Mouse (Mus musculus): ENCODE measurements around the gene Gmip. TPM values are rescaled to one million over a fixed set of nuclear protein-coding genes. Genes with fewer than 3 reads are reported as not detected.

Gene Gmip
- total RNA-seq, 2 experiments from 2014 or later = 3.5 to 3.8 TPM

DNA sequence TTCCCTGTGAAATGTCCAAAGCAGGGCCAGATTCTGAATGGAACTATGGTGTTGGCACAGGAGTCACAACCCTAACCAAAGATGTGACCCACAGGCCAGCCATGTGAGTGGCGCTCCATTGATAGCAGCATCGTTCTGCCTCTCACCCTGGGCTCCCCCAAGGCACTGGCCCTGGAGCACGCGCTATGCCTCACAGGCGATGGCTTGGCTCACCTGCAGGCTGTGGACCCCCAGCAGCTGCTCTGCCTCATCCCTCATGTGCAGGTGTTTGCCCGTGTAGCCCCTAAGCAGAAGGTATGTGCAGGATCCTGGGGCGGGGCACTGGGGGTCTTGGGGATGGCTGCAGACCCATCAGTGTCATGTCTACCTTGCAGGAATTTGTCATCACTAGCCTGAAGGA lies 5.1 kb upstream of the Gmip start:
- DNase-seq (ENCODE audit: low spot score) = no peak

DNA sequence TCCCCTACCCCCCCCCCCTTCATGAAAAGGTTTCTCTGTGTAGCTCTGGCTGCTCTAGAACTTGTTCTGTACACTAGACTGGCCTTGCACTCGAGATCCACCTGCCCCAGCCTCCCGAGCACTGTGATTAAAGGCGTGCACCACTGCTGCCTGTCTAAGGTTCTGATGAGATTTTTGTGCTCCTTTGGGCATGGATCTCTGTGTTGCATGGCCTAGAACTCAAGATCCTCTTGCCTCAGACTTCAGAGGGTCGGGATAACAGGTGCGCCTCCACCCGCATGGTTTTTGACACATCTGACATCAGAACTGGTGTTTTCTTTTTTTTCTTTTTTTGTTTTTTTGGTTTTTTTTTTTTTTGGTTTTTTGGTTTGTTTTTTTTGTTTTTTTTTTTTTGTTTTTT lies 3.9 kb upstream of the Gmip start:
- no peak for DNase-seq (ENCODE audit: low spot score)

DNA sequence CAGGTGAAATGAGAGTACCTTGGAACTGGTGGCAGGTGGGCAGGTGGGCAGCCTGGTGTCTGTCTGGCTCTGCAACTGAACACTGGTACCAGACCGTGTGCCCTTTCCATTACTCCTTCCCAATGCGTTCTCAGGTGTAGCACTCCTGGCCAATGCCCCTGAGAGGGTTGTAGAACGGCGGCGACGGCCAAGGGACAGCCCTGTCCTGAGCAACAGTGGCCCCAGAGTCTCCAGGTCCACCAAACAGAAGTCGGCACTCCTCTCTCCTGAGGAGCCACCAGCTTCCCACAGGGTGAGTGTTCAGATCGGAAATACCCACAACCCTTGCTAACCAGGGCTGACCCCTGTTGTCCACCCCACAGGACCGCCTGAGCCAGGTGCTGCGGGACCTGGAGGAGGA lies 3.4 kb upstream of the Gmip start:
- DNase-seq (ENCODE audit: low spot score) = no peak

DNA sequence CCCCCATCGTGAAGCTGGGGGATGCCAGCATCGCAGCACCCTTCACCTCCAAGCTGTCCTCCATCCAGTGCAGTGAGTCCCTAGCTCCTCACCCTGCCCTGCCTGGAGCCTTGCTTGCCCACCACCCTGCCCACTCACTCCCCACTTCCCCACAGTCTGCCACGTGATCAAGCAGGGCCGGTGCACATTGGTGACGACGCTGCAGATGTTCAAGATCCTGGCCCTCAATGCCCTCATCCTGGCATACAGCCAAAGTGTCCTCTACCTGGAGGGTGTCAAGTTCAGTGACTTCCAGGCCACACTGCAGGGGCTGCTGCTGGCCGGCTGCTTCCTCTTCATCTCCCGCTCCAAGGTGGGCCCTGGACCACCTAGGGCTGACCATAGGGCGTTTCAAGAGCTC lies 3.0 kb upstream of the Gmip start:
- DNase-seq (ENCODE audit: low spot score) = no peak

DNA sequence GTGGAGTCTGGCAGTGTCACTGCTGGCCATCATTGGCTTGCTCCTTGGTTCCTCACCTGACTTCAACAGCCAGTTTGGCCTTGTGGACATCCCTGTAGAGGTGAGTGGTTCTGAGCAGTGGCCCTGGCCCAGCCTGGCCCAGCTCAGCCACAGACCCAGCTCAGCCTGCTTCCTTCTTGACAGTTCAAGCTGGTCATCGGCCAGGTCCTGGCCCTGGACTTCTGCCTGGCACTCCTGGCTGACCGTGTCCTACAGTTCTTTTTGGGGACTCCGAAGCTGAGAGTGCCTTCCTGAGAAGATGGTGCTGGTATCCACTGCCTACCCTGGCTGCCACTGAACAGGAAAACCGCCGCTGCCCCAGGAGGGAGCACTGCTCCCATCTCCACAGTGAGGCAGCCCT lies 1.2 kb upstream of the Gmip start:
- DNase-seq (ENCODE audit: low spot score) = no peak

DNA sequence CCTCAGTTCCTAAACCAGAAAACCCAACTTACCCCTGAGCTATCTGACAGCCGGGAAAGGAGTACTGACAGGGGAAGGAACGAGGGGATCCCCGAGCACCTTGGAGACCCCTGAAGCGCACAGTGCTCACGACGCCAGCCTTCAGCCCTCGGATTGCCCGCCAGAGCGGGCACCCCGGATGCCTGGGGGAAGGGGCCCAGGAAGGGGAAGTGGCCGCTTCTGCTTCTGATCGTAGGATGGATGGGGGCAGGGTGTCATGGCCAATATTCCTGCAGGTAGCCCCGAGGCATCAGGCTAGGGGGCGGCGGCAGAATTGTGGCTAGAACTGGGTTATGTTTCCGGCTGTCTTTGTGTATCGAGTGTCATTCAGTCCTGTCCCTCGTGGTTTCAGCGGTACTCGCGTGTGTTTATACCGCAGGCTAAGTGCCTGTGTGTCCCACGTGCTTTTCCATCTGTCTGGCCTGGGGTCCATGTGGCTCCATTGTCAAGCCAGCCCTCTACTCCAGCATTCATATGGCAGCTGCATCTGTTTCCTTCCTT lies 455 bp downstream of the Gmip start:
- no peak for DNase-seq (ENCODE audit: low spot score)

DNA sequence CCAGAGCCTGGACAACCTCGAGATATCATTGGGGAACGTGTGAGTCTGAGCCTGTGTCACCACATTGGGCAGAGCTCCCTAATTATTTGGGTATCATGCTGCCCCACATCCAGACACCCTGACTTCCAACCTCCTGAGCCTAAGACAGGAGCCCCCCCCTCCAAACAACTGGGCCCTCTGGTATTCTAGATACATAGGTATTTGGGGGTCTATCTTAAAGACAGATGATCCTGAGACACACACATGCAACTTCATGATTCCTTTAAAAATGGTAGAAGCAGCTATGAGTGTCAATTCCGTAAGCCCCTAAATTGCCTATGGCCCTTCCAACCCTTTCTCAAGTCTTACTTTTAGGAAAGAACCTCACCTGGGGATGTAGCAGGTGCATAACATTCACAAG lies 1.3 kb downstream of the Gmip start:
- DNase-seq (ENCODE audit: low spot score) = no peak

DNA sequence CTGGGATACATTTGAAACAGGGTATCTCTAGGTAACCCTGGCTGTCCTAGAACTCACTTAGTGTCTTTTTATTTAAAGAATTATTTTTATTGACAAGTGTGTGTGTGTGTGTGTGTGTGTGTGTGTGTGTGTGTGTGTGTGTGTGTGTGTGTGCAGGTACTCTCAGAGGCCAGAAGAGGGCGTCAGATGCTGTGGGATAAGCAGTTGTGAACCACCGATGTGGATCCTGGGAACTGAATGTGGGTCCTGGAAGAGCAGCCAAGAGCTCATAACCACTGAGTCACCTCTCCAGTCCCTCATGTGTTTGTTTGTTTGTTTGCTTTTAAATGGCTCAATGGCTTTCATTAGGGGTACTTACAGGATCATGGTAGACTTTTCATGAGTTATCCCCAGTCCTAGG lies 6.4 kb downstream of the Gmip start:
- DNase-seq (ENCODE audit: low spot score) = no peak

DNA sequence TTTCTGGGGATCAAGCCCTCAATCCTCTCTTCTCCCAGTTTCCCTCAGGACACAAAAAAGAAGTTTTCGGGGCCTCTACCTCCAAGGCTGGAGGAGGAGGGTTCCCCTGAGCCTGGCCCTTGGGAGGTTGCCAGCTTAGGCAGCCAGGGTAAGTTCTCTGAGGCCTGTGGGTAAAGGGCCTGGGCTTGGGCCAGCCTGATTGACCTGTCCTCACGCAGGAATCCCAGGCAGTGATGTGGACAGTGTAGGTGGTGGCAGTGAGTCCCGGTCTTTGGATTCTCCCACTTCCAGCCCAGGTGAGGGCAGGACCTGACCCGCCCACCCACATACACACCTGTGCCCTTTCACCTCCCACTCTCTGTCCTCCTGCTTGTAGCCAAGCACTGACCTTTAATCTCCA lies 6.9 kb downstream of the Gmip start:
- no peak for DNase-seq (ENCODE audit: low spot score)

DNA sequence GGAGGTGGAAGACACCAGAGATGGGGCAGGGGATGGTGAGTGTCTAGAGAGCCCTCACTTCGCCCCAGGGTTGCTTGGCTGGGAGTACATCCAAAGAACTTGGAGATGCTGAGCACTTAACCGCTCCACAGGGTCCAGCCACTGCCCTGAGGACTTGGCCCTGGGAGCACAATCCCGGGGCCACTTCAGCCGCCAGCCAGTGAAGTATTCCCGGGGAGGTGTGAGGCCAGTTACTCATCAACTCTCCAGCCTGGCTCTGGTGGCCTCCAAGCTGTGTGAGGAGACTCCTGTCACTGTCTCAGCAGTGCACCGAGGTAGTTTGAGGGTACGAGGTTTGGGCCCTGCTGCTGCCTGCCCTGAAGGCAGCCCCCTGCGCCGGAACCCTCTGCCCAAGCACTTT lies 12.0 kb downstream of the Gmip start:
- DNase-seq (ENCODE audit: low spot score) = no peak

DNA sequence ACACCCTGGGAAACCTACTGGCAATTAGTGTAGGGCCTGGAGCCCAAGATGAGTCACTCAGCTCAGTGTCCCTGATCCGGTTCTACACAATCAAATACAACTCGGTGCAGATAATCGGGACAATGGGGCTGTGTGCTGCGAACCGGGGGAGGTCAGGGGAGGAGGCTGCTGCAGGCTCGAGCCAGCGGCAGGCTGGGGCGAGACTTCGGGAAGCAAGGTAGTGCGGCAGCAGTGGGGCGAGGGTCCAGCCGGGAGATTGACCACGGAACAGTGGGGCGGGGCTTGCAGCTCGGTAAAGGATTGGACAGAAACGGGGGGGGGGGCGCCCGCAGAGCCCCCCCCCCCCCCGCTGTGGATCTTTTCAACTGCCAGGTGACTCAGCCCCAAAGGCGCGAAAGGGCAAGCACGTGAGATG lies 13.5 kb downstream of the Gmip start:
- no peak for DNase-seq (ENCODE audit: low spot score)

DNA sequence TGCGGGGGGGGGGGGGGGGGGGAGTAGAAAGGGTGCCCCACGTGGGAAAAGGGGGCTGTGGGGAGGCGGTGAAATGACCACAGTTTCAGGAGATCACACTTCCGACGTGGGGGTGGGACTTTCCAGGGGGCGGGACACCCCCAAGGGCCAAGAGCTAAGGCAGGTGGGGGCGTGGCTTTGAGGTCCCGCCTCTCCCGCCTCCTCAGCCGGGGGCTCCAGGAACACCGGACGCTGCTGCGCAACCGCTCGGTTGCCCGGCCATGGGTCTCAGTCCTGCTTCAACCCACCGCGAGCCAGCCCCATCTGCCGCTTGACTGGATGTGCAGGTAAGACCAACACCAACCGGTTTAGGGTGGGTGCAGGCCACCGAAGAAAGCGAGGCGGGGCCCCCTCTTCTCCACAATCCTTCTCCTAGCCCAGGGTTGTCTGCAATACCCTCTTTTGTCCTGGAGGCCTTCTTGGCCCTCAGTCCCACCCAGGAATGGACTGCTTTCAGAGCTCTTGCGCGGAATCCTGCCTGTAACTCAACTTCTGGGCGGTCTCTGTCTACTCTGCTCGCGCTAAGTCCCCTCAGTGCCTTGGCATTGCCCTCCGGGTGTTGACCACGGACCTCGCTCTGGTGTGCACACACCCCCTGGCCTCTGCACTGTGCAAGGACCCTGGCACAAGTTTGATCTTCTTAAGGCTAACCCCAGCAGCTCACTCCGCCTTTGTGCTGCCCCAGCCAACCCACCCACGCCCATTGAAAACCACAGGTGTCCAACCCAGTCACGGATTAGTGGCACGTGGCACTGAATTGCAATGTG lies 14.1 kb downstream of the Gmip start, which contains the start of gene Lpar2:
Lpar2 (plus strand) TSS at position 44 of the 806 bp plus-strand sequence.
- DNase-seq (ENCODE audit: low spot score) = no peak

DNA sequence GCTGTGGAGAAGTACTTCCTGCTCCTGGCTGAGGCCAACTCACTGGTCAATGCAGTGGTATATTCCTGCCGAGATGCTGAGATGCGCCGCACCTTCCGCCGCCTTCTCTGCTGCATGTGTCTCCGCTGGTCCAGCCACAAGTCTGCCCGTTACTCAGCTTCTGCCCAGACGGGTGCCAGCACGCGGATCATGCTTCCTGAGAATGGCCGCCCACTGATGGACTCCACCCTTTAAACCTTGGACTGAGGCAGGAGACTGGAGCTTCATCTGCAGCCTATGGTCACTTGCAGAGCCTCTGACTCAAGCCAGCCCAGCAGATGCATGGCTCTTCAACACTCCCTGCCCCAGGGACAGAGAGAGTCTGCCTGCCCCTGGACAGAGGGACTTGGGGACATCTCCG lies 17.9 kb downstream of the Gmip start:
- no peak for DNase-seq (ENCODE audit: low spot score)

DNA sequence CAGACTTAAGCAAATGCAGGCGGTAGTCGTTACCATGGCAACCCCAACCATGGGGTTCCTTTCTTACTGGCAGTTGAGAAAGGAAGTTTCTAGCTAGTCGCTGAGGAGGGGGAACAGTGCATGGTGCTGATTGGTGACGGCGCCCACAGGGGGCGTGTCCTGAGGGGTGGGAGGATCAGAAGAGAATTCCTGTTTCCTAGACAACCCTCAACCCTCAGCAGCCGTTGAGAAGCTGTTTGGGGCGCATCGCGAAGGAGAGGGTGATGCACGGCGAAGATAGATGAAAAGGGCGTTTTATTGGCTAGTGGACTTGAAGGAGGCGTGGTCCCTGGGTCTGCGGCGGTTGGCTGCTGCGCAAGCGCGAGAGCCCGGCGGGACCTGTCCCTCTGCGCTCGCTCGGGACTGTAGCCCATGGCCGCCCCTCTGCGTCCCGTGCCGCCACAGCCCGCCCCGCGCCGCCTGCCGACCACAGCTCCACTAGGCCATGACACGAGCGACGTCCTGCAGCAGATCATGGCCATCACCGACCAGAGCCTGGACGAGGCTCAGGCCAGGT lies 23.9 kb downstream of the Gmip start, which contains the start of gene Pbx4:
Pbx4 (plus strand) TSS at position 194 of the 556 bp plus-strand sequence.
- DNase-seq (ENCODE audit: low spot score) = peak; percentile 57

DNA sequence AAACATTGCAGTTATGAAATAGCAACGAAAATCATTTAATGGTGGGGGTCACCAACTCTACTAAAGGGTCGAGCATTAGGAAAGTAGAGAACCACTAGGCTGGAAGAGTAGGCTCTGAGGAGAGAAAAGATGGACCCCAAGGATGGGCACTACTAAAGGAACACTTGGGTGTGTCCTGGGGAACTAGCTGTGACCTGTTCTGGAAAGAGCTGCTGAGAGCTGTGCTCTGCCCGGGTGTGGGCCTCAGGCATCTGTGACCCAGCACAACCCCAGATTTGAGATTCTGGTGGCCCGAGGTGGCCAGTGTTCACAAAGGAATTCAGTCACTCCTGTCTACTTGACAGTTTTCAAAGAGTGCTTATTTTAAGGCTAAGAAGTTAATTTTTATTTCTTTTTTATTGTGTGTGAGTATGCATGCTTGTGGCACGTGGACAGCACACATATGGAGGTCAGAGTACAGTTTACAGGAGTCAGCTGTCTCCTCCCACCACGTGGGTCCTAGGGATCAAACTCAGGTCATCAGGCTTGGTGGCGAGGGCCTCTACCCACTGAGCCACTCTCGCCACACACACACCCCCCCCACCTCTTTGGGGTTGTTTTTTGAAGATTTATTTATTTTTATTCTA lies 28.7 kb downstream of the Gmip start:
- DNase-seq (ENCODE audit: low spot score) = no peak

DNA sequence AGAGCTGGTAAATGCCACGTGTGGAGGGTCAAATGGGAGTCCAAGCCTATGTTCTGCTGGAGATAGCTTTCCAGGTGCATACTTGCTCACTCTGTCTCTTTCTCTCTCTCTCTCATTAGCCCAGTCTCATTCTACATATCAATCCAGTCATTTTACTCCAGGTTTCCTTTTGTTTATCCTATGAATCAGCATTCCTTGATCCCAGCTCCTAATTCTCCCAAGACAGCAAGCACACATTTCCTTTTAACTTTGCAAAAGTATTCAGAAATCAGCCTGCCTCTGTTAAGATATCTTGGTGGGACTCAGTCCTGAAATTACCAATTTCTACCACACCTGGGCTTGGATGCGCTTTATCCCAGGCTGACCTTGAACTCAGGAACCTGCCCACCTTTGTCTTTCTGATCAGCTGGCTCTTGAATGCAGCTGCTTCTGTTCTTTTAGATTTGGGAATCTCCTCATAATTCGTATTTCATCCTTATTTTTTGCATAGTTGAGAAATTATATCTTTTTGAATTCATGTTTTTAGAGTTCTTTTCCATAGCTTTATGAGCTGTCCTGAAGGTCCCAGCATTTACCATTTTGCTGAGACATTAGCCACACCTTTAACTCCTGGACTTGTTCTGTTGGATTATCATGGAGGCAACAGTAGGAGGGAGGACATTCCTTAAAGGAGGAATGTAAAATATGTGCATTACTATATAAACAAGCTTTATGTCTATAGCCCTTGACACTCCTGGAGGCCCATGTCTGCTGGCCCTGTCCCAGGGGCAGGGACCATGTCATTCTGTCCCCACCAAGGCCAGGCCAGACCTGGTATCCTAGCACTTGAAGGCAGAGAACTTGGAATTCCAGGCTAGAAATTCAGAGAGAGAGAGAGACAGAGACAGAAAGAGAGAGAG lies 38.9 kb downstream of the Gmip start:
- DNase-seq (ENCODE audit: low spot score) = no peak

DNA sequence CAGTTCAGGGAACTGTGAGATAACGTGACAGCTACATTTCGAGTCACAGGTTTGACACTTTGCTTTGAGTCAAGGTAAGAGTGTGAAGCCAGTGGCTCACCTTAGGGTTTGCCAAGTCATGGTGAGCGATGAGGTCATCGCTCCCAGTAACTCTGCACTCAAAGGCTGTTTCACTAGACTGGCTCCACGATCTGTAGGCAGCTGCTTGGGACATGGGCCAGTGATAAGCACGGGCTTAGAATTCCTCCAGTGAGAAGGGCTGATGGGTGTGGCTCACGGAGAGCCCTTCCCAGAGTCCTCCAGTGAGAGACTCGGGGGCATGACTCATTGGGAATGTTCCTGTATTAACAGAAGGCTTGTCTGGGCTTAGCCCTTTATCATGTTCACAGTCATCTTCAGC lies 40.5 kb downstream of the Gmip start:
- peak; percentile 18 for DNase-seq (ENCODE audit: low spot score)

DNA sequence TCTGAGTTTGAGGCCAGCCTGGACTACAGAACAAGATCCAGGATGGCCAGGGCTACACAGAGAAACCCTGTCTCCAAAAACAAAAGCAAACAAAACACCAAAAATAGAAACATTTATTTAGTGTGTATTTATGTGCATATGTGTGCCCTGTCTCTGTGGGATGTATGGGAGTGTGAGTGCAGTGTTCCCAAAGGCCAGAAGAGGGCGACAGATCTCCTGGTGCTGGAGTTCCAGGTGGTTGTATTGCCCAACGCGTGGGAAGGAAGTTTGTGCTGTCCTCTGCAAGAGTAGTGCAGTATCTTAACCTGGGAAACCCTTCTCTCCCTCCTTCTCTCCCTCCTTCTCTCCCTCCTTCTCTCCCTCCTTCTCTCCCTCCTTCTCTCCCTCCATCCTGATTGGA lies 41.4 kb downstream of the Gmip start:
- no peak for DNase-seq (ENCODE audit: low spot score)

DNA sequence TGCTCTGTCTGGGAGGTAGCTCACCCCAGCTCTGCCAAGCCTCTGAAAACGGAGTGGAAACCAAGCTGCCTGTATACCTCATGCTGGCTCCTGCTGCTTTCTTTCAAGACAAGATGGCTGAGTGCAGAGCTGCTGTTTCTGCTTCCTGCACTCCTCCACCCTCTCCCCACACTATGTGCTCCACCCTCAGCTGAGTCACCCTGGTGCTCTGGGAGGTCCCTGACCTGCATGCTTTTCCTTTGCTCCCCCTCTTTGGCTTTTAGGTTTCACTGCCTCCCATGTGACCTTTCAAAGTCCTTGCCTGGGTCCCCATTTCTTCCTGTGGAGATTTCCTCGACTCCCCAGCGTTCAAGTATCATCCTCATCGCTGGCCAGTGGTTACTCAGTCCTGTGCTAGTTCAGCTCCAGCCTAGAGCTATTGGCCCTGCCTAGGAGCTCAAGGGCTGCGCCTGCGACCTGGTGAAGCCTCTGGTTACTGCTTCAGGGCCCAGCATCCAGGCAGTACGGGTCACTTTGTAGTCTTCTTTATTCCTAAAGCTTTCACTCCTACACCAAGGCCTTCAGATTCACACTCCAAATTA lies 42.5 kb downstream of the Gmip start:
- DNase-seq (ENCODE audit: low spot score) = no peak

DNA sequence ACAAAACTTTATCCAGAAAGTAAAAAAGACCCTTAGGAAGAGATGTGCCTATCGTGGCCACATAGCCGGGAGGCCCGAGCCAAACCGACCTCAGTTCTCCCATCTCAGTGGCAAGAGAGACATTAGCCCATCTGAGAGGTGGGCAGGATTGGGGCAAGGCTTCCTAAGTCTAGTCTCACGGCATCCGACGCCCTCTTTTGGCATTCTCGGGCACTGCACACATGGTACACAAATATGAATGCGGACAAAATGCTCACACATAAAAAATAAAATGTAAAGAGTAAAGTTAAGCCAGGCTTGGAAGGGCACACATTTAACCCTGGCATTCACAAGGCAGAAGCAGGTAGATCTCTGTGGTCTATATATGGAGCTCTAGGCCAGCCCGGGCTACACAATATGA lies 45.4 kb downstream of the Gmip start:
- no peak for DNase-seq (ENCODE audit: low spot score)

DNA sequence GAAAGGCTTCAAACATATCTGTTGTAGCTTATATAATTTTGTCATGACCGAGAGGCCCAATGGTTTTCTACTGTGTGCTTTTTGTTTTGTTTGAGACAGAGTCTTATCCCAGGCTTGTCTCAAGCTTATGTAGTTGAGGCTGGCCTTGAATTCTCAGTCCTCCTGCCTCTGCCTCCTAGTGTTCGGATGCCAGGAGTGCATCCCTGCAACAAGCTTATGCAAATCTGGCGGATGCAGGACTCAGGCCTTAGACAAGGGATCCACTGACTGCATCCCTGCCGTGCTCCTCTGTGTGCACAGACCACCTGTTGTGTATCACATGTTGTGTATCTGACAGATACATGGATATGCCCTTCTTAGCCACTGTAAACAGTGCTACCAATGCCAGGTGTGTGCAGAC lies 52.3 kb downstream of the Gmip start:
- no peak for DNase-seq (ENCODE audit: low spot score)
